In the genomic region with DNA sequence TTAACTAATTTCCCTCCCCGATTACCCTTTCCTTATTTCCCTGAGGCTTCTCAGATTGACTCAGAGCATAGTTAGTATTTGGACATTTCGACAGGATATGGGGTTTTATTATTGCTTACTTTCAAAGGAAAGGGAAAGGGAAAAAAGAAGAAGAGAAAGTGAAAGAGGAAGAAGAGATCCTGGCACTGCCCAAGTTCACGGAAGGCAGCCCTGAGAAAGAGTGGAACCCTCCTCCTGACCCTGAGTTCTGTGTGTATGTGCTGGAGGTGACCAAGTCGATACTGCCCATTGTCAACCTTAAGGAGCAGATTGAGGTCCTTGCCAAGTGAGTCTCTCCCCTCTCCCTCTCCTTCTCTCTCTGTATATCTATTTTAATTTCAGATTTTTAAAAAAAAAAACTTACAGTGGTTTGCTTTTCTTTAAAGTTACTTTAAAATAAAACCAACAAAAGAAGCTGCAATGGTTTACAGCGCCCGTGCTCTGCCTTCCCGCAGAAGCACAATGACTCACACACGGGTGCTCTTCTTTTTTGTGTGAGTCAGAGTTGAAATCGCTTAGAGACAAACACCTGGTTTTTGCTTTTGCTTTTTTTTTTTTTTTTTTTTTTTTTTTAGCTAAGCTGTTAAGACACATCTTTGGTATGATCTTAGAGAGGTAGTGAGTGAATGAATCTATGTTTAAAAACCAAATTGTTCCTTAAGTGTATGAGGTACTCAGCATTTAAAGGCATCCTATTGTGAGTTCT, we compare ENCODE assay signal across 11 mouse cellular contexts.
DNase-seq lines count a peak whose midpoint lies in the region; TF ChIP-seq lines count a peak whose summit lies in the region.
"Had no signal": no experiment of that assay in that cellular context is flagged by ENCODE, and none has a peak within 500 bp of the region (broad histone marks: within the 10 kb centered on the region; RNA-seq: fewer than 3 reads in every experiment).

No protein-coding gene starts in this region.

- no peak overlapping the region for H3K27ac ChIP-seq in ES-E14 (ENCODE audit: insufficient read depth, low read depth, low read length, poor library complexity, severe bottlenecking)
- H3K27ac ChIP-seq: heart, embryonic 13.5 days; limb, embryonic 15.5 days; midbrain, embryonic 13.5 days had no signal

- H3K27me3 ChIP-seq in splenic B cell, adult 2 months (ENCODE audit: control insufficient read depth, insufficient read depth, low read length, poor library complexity, severe bottlenecking): no peaks in the 10 kb centered on the region
- H3K27me3 ChIP-seq: heart, embryonic 13.5 days; limb, embryonic 15.5 days; midbrain, embryonic 13.5 days had no signal

- no peaks in the 10 kb centered on the region for H3K36me3 ChIP-seq in ES-E14 (ENCODE audit: control insufficient read depth, insufficient read depth, low read length, poor library complexity, severe bottlenecking)
- no peaks in the 10 kb centered on the region; the same call in 1 of the 2 replicates for H3K36me3 ChIP-seq in splenic B cell, adult 2 months (ENCODE audit: control insufficient read depth, insufficient read depth, low read length, poor library complexity, severe bottlenecking)
- H3K36me3 ChIP-seq: heart, embryonic 13.5 days; limb, embryonic 15.5 days; midbrain, embryonic 13.5 days had no signal

- H3K4me3 ChIP-seq in ES-E14 (ENCODE audit: insufficient read depth in 1 of 2, low read depth in 1 of 2, low read length in 2 of 2, poor library complexity in 1 of 2, severe bottlenecking in 1 of 2): no peak overlapping the region
- H3K4me3 ChIP-seq: heart, embryonic 13.5 days; limb, embryonic 15.5 days; midbrain, embryonic 13.5 days had no signal

- peak; percentile 12 for DNase-seq in layer of hippocampus, adult 11-12 months (ENCODE audit: low spot score)
- DNase-seq in layer of hippocampus, postnatal 36 days: no peak
- DNase-seq in ES-E14 (ENCODE audit: low read depth, low spot score): no peak
- DNase-seq in lung, postnatal 25 days (ENCODE audit: low spot score): peak; percentile 26
- DNase-seq in splenic B cell, adult 2 months (ENCODE audit: low read depth, low spot score): peak; percentile 52
- DNase-seq in frontal cortex, postnatal 36 days (ENCODE audit: low spot score in 2 of 2): no peak
- DNase-seq in right cerebral cortex, adult 2 months (ENCODE audit: low spot score in 2 of 2): no peak
- DNase-seq in gastrocnemius, adult 8-10 months (ENCODE audit: low spot score in 2 of 2): no peak

- no peaks in the 10 kb centered on the region for H3K9me3 ChIP-seq in ES-E14 (ENCODE audit: control insufficient read depth, insufficient read depth, low read depth, low read length)
- H3K9me3 ChIP-seq: heart, embryonic 13.5 days; limb, embryonic 15.5 days; midbrain, embryonic 13.5 days had no signal

- peaks cover 0 to 3% of the 10 kb centered on the region in 2 experiments; a peak in 1 of 4 replicates for H3K4me1 ChIP-seq in ES-E14 (ENCODE audit: control insufficient read depth in 2 of 2, insufficient read depth in 2 of 2, low read length in 2 of 2, poor library complexity in 1 of 2)
- H3K4me1 ChIP-seq: limb, embryonic 15.5 days; midbrain, embryonic 13.5 days had no signal

- in situ Hi-C loops in ES-E14 (cut with MboI; ENCODE audit: low sequenced_read_pairs in 2 of 2, unreplicated experiment in 2 of 2): no loop called here

- H3K9ac ChIP-seq in ES-E14 (ENCODE audit: insufficient read depth, low read depth, low read length, poor library complexity, severe bottlenecking): no peak overlapping the region
- H3K9ac ChIP-seq: heart, embryonic 13.5 days; limb, embryonic 15.5 days; midbrain, embryonic 13.5 days had no signal

TF ChIP-seq in ES-E14, 5 proteins besides CTCF, POLR2A, EP300 and RAD21:
- TF ChIP-seq HCFC1 (IDR thresholded peaks at IDR 0.05; ENCODE audit: borderline replicate concordance, insufficient read depth, low read length) (no peak), ZNF384 (IDR thresholded peaks at IDR 0.05; ENCODE audit: low read depth, low read length) (0 out of 2 replicates have a peak, but pooled peaks have one; percentile 20)

Comparison
In these comparisons a context has a peak if more than half of its experiments do, and no peak if none do; other contexts are left out.
1. DNase-seq: peak in layer of hippocampus, adult 11-12 months (single experiment), lung, postnatal 25 days (single experiment) and splenic B cell, adult 2 months (single experiment); none in layer of hippocampus, postnatal 36 days (0 of 2), ES-E14 (single experiment), frontal cortex, postnatal 36 days (0 of 2), right cerebral cortex, adult 2 months (0 of 2) and gastrocnemius, adult 8-10 months (0 of 2).